Mouse (Mus musculus): ENCODE data around the gene Fam53b. TPM values are rescaled to one million over a fixed set of nuclear protein-coding genes. Genes with fewer than 3 reads are reported as not detected.

Gene Fam53b
- total and polyA plus RNA-seq, 3 experiments: 15.6 to 30.9 (median 22.1) TPM

- H3K79me2 ChIP-seq (replicated peaks; ENCODE audit: control insufficient read depth, extremely low read depth, insufficient read depth, poor library complexity, severe bottlenecking): no peaks in the 10 kb centered on the region
- no peaks in the 10 kb centered on the region for H3K9me3 ChIP-seq (replicated peaks; ENCODE audit: low read length)
- no peak overlapping the region for H3K4me2 ChIP-seq (ENCODE audit: insufficient read depth, low read depth, poor library complexity, severe bottlenecking)
- peaks cover 10 to 53% of the 10 kb centered on the region in 2 experiments for H3K4me1 ChIP-seq (ENCODE audit: control insufficient read depth in 1 of 2, insufficient read depth in 2 of 2)
- no peaks in the 10 kb centered on the region for H3K27me3 ChIP-seq (replicated peaks)
- H3K36me3 ChIP-seq (replicated peaks in 1 of 2; ENCODE audit: control insufficient read depth in 1 of 2, insufficient read depth in 1 of 2, low read length in 1 of 2): peaks cover 0 to 4% of the 10 kb centered on the region in 2 experiments
- H3K9ac ChIP-seq (ENCODE audit: insufficient read depth, low read depth): no peak overlapping the region
- no peak overlapping the region for H3K4me3 ChIP-seq (replicated peaks in 1 of 3; ENCODE audit: low read depth in 2 of 3, low read length in 2 of 3, poor library complexity in 1 of 3)
- TF ChIP-seq NRF1 (IDR thresholded peaks at IDR 0.05; ENCODE audit: low read depth, low read length): no peak
- H3K27ac ChIP-seq (ENCODE audit: insufficient read depth, low read depth): no peak overlapping the region
- in situ Hi-C loops (cut with MboI; ENCODE audit: low pct_ligation_motif_present, low pct_unique_long_range_greater_than_20kb, low sequenced_read_pairs): no loop called here
- DNase-seq (ENCODE audit: extremely low read depth): no peak
- dilution Hi-C loops (cut with MboI; ENCODE audit: extremely low pct_ligation_motif_present, extremely low pct_unique_long_range_greater_than_20kb, low sequenced_read_pairs): no loop called here
Measured at GRCm38 (mm10) chr7:132704310-132704875, 109.3 kb downstream of the Fam53b start.

GRCm38 (mm10) chr7:132703515-132704309 is 110.0 kb downstream of the Fam53b start:
- no peaks in the 10 kb centered on the region for H3K79me2 ChIP-seq (replicated peaks; ENCODE audit: control insufficient read depth, extremely low read depth, insufficient read depth, poor library complexity, severe bottlenecking)
- H3K4me2 ChIP-seq (ENCODE audit: insufficient read depth, low read depth, poor library complexity, severe bottlenecking): no peak overlapping the region
- H3K27me3 ChIP-seq (replicated peaks): no peaks in the 10 kb centered on the region
- H3K4me3 ChIP-seq (replicated peaks in 1 of 3; ENCODE audit: low read depth in 2 of 3, low read length in 2 of 3, poor library complexity in 1 of 3): no peak overlapping the region
- no peak overlapping the region for H3K27ac ChIP-seq (ENCODE audit: insufficient read depth, low read depth)
- no peak for DNase-seq (ENCODE audit: extremely low read depth)
- in situ Hi-C loops (cut with MboI; ENCODE audit: low pct_ligation_motif_present, low pct_unique_long_range_greater_than_20kb, low sequenced_read_pairs): no loop called here
- dilution Hi-C loops (cut with MboI; ENCODE audit: extremely low pct_ligation_motif_present, extremely low pct_unique_long_range_greater_than_20kb, low sequenced_read_pairs): no loop called here
- no peak for TF ChIP-seq POLR2A (IDR thresholded peaks at IDR 0.05; ENCODE audit: low read depth, low read length)
- TF ChIP-seq JUND (conservative IDR thresholded peaks at IDR 0.05; ENCODE audit: low read depth, low read length): no peak
- TF ChIP-seq ZKSCAN1 (IDR thresholded peaks at IDR 0.05; ENCODE audit: borderline replicate concordance, low read depth, low read length): no peak
- TF ChIP-seq USF2 (conservative IDR thresholded peaks at IDR 0.05; ENCODE audit: low read depth, low read length): no peak
- no peak for TF ChIP-seq CHD1 (IDR thresholded peaks at IDR 0.05; ENCODE audit: low read depth, low read length)
- no peak for TF ChIP-seq ELF1 (IDR thresholded peaks at IDR 0.05; ENCODE audit: low read depth, low read length)
- no peak for TF ChIP-seq UBTF (IDR thresholded peaks at IDR 0.05; ENCODE audit: low read depth, low read length)
- no peak for TF ChIP-seq SIN3A (IDR thresholded peaks at IDR 0.05; ENCODE audit: low read length)
- no peak for TF ChIP-seq GABPA (IDR thresholded peaks at IDR 0.05; ENCODE audit: insufficient replicate concordance, low read depth, low read length)
- no peak for TF ChIP-seq IRF4 (IDR thresholded peaks at IDR 0.05; ENCODE audit: low read depth, low read length)
- no peak for TF ChIP-seq NRF1 (IDR thresholded peaks at IDR 0.05; ENCODE audit: low read depth, low read length)
- no peak for TF ChIP-seq E2F4 (IDR thresholded peaks at IDR 0.05; ENCODE audit: insufficient replicate concordance, low read depth, low read length)
- TF ChIP-seq USF1 (IDR thresholded peaks at IDR 0.05; ENCODE audit: low read depth, low read length): no peak
- TF ChIP-seq PAX5 (IDR thresholded peaks at IDR 0.05; ENCODE audit: low read length): no peak
- TF ChIP-seq RCOR1 (conservative IDR thresholded peaks at IDR 0.05; ENCODE audit: low read depth, low read length): no peak
- TF ChIP-seq SMC3 (IDR thresholded peaks at IDR 0.05; ENCODE audit: low read depth, low read length): no peak
- no peak for TF ChIP-seq HCFC1 (IDR thresholded peaks at IDR 0.05; ENCODE audit: low read depth, low read length)
- no peak for TF ChIP-seq MAZ (IDR thresholded peaks at IDR 0.05; ENCODE audit: low read depth, low read length)
- no peak for TF ChIP-seq TBP (conservative IDR thresholded peaks at IDR 0.05; ENCODE audit: low read depth, low read length)
- no peak overlapping the region for H3K9ac ChIP-seq (ENCODE audit: insufficient read depth, low read depth)
- peaks cover 15 to 57% of the 10 kb centered on the region in 2 experiments for H3K4me1 ChIP-seq (ENCODE audit: control insufficient read depth in 1 of 2, insufficient read depth in 2 of 2)
- H3K36me3 ChIP-seq (replicated peaks in 1 of 2; ENCODE audit: control insufficient read depth in 1 of 2, insufficient read depth in 1 of 2, low read length in 1 of 2): peaks cover 0 to 4% of the 10 kb centered on the region in 2 experiments
- no peaks in the 10 kb centered on the region for H3K9me3 ChIP-seq (replicated peaks; ENCODE audit: low read length)

All from CH12.LX (cell line).